Mouse (Mus musculus): Measurements from ENCODE around the gene Efemp2. TPM values are rescaled to one million over a fixed set of nuclear protein-coding genes. Genes with fewer than 3 reads are reported as not detected.

The Efemp2 gene
- polyA plus RNA-seq, 1 experiment from 2014 or later = 41.3 TPM

DNA sequence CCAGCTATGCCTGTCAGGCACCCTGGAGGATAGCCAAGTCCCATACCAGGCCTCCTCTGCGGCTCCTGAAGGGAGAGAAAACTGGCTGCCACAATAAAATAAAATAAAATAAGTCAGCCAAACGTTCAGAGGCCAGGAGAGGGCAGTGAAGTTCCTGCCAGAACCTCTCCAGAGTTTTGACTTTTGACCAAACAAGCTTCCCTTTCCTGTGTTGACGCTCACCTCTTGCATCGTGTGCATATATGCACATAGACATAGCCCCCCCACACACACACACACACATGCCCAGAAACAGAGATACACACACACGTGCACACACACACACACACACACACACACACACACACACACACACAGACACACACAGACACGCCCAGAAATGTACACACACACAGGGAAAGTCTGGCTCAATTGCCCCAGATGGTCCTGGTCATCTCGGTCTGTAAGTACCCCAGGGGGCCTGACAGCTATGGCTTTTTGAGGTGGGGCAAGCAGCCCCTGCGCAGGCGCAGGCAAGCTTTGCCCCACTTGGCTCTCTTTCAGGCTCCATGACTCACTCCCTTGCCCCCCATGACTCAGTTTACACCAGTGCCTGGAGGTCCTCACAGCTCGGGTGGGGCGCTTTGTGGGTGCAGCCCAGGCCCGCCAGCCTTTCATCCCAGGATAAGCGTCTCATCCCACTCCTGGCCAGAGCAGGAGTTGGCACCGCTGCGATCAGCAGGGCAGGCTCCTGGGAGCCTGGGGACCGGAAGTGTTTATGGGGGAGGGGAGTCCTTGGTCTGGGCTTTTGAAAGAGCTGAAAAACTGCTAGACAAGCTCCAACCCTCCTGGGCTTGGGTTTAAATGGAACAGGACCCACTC is 40.5 kb upstream of the Efemp2 start:
- no peak overlapping the region; the same call in 1 of the 2 replicates for H3K27ac ChIP-seq
- H3K4me3 ChIP-seq = peak overlapping the region; percentile 13; the same call in 1 of the 2 replicates

DNA sequence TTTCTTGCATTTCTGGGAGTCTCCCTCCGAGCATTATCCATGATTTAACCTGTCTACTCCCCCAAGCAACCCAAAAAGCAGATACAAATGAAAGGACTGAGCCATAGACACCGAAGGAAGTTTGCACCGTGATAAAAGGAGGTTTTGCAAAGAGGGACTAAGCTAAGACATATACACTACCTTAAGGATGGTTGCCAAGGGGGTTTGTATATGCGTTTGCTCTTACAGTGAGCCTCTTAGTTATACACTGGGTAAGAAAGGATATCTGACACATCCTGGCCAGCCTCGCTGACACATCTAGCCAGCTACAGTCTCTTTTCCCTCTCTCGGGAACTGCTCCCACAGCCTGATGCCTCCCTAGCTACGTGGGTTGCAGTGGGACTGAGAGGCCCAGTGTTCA is 39.8 kb upstream of the Efemp2 start:
- Histone ChIP-seq H3K27ac (no peak overlapping the region), H3K9me3 (no peaks in the 10 kb centered on the region), H3K4me1 (peaks cover 12% of the 10 kb centered on the region), H3K4me2 (peak overlapping the region; percentile 46; the same call in 1 of the 2 replicates), H3K4me3 (no peak overlapping the region), H3K36me3 (replicated peaks) (no peaks in the 10 kb centered on the region), H3K9ac (0 out of 2 replicates have a peak overlapping the region, but pooled peaks have one; percentile 10), H3K27me3 (replicated peaks) (no peaks in the 10 kb centered on the region)
- WGBS = 71% methylated on average over 7 of the region's 7 CpGs
- ATAC-seq (replicated peaks) = no peak

More for the DNA sequence above, 40.5 kb upstream of the Efemp2 start:
- peak overlapping the region; percentile 10; the same call in 1 of the 2 replicates for H3K9ac ChIP-seq
- H3K27me3 ChIP-seq (replicated peaks) = no peaks in the 10 kb centered on the region
- H3K36me3 ChIP-seq (replicated peaks) = no peaks in the 10 kb centered on the region
- no peaks in the 10 kb centered on the region for H3K9me3 ChIP-seq
- WGBS = 13% methylated on average over 16 of the region's 16 CpGs
- H3K4me2 ChIP-seq = peak overlapping the region; percentile 46
- peaks cover 12% of the 10 kb centered on the region for H3K4me1 ChIP-seq
- ATAC-seq (replicated peaks) = no peak

DNA sequence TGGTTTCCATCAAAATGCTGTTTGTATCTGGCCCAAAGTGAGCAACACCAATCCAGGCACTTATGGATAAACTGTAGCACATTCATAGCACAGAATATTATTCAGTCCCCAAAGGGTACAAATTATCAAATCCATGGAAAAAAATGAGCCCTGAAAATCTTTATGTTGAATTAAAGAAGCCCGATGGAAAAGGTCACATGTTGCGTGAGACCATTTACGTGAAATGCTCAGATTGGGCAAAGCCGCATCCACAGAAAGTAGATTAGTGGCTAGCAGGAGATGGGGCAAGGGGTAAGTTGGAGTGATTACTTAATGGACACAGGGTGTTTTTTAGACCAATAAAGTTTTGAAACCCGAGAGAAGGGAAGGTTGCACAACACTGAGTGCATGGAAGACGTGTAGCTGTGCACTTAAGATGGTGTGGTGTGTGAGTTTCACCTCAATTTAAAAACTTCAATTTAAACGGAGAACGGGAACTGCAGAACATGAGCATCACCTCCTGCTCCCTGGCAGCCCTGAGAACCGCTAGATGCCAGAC is 29.3 kb upstream of the Efemp2 start:
- H3K4me3 ChIP-seq = no peak overlapping the region
- 64% methylated on average over 9 of the region's 9 CpGs for WGBS
- no peaks in the 10 kb centered on the region for H3K36me3 ChIP-seq (replicated peaks)
- no peaks in the 10 kb centered on the region for H3K9me3 ChIP-seq
- peaks cover 44% of the 10 kb centered on the region for H3K27me3 ChIP-seq (replicated peaks)
- ATAC-seq (replicated peaks) = no peak
- no peak overlapping the region for H3K4me2 ChIP-seq
- no peak overlapping the region for H3K9ac ChIP-seq
- peaks cover 18% of the 10 kb centered on the region for H3K4me1 ChIP-seq
- H3K27ac ChIP-seq = no peak overlapping the region

DNA sequence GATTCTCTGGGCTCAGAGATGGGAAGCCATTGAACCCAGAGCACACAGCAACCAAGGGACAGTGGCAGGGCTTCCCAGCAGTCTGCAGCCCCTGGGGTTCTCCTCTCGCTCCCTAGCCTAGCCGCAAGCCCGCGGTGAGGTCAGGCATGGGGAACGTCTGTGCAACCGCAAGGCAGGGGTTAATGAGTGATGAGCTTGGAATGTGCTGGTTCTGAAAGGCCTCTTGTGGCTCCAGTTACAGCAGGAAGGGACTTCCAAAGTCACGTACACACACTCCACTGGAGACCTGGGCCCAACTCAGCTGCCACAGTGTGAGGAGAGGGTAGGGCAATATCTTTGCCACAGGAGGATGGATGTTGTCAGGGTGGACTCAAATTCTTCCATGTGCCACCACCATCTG is 28.8 kb upstream of the Efemp2 start:
- Histone ChIP-seq H3K4me3 (no peak overlapping the region), H3K36me3 (replicated peaks) (no peaks in the 10 kb centered on the region), H3K27ac (no peak overlapping the region), H3K4me2 (no peak overlapping the region), H3K27me3 (replicated peaks) (peaks cover 50% of the 10 kb centered on the region), H3K9ac (no peak overlapping the region), H3K4me1 (peaks cover 18% of the 10 kb centered on the region), H3K9me3 (no peaks in the 10 kb centered on the region)
- ATAC-seq (replicated peaks) = no peak
- 48% methylated on average over 7 of the region's 7 CpGs for WGBS

- Histone ChIP-seq H3K27me3 (replicated peaks) (peaks cover 58% of the 10 kb centered on the region), H3K4me1 (peaks cover 18% of the 10 kb centered on the region), H3K36me3 (replicated peaks) (no peaks in the 10 kb centered on the region), H3K27ac (no peak overlapping the region), H3K9me3 (no peaks in the 10 kb centered on the region), H3K4me3 (no peak overlapping the region), H3K4me2 (no peak overlapping the region), H3K9ac (no peak overlapping the region)
- 85% methylated on average over 5 of the region's 5 CpGs for WGBS
- no peak for ATAC-seq (replicated peaks)
Observed at GRCm38 (mm10) chr19:5445747-5446146, 28.0 kb upstream of the Efemp2 start.

DNA sequence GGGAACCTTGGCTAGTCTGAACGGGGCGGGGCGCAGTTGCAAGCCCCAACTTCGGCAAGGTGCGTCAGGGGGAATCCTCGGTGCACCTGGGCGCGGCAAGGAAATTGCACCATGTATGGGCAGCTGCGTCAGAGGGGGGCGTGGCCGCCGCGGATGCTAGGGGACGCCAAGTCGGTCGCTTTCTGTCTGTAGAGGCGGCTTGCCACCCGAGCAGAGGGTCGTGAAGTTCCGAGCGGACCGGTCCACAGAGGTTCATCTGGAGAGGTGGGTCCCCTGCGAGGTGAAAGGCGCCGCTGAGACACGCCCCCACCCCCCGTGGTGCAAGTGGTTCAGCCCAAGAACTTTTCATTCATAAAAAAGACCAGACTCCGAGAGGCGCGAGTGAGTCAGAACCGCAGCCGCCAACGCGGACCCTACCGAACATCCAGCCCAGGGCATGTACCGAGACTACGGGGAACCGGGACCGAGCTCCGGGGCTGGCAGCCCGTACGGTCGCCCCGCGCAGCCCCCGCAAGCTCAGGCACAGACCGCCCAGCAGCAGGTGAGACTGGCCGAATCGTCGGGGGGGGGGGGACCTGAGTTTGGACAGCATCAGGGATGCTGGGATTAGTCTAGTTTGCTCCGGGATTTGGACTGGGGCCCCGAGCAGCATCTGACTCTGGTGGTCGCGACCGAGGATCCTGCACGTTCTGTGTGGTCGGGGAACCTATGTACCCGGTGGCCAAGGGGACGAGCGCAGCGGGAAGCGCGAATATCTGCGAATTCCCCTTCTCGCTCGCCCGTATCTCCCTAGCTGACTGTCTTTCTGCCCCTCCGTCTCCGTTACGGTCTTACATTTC is 26.0 kb upstream of the Efemp2 start, which contains the start of gene Fosl1:
Fosl1 (plus strand) TSS at position 33 of the 839 bp plus-strand sequence.
- Histone ChIP-seq H3K27ac (no peak within 1 kb of the TSS), H3K4me2 (peak within 1 kb of the TSS; percentile 95), H3K9ac (peak within 1 kb of the TSS; percentile 37), H3K36me3 (replicated peaks) (no peaks in the 10 kb centered on the region), H3K27me3 (replicated peaks) (peaks cover 59% of the 10 kb centered on the region), H3K9me3 (no peaks in the 10 kb centered on the region), H3K4me3 (peak within 1 kb of the TSS; percentile 60), H3K4me1 (peaks cover 18% of the 10 kb centered on the region)
- under 1% methylated on average over 70 of the region's 70 CpGs for WGBS
- peak; percentile 76 for ATAC-seq (replicated peaks)

GRCm38 (mm10) chr19:5448354-5449150 is 25.2 kb upstream of the Efemp2 start:
- 7% methylated on average over 36 of the region's 36 CpGs for WGBS
- Histone ChIP-seq H3K36me3 (replicated peaks) (no peaks in the 10 kb centered on the region), H3K9ac (no peak overlapping the region), H3K9me3 (no peaks in the 10 kb centered on the region), H3K4me2 (peak overlapping the region; percentile 95), H3K27me3 (replicated peaks) (peaks cover 59% of the 10 kb centered on the region), H3K4me3 (peak overlapping the region; percentile 60), H3K27ac (no peak overlapping the region), H3K4me1 (peaks cover 18% of the 10 kb centered on the region)
- ATAC-seq (replicated peaks) = no peak; the same call in none of the 2 replicates

DNA sequence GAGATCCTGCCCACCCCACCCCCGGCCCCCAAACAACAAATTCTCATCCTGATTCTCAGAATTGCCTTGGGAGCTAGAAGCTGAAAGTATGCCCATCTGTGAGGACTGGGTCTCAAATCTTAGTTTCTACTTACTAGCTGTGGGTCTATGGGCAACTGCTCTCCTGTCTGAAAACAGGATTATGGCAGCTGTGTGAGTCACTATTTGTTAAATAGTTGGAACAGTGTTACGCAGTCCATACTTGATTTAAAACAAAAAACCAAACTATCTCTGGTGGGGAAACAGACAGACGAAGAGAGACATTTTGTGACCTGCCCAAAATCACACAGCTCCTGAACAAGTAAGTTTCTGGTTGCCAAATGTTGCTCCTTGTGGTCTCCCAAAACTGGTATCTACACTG is 24.1 kb upstream of the Efemp2 start:
- ATAC-seq (replicated peaks) = no peak
- Histone ChIP-seq H3K27ac (no peak overlapping the region), H3K4me2 (no peak overlapping the region), H3K4me3 (no peak overlapping the region), H3K36me3 (replicated peaks) (no peaks in the 10 kb centered on the region), H3K9ac (no peak overlapping the region), H3K4me1 (peaks cover 18% of the 10 kb centered on the region), H3K9me3 (no peaks in the 10 kb centered on the region), H3K27me3 (replicated peaks) (peaks cover 55% of the 10 kb centered on the region)
- 88% methylated on average over 3 of the region's 3 CpGs for WGBS

GRCm38 (mm10) chr19:5451766-5452165 is 22.0 kb upstream of the Efemp2 start:
- no peak overlapping the region for H3K9ac ChIP-seq
- peaks cover 37% of the 10 kb centered on the region for H3K4me1 ChIP-seq
- H3K27ac ChIP-seq = no peak overlapping the region
- H3K4me2 ChIP-seq = no peak overlapping the region
- no peak overlapping the region for H3K4me3 ChIP-seq
- H3K9me3 ChIP-seq = no peaks in the 10 kb centered on the region
- 79% methylated on average over 6 of the region's 6 CpGs for WGBS
- H3K27me3 ChIP-seq (replicated peaks) = peaks cover 42% of the 10 kb centered on the region
- ATAC-seq (replicated peaks) = no peak
- no peaks in the 10 kb centered on the region for H3K36me3 ChIP-seq (replicated peaks)

DNA sequence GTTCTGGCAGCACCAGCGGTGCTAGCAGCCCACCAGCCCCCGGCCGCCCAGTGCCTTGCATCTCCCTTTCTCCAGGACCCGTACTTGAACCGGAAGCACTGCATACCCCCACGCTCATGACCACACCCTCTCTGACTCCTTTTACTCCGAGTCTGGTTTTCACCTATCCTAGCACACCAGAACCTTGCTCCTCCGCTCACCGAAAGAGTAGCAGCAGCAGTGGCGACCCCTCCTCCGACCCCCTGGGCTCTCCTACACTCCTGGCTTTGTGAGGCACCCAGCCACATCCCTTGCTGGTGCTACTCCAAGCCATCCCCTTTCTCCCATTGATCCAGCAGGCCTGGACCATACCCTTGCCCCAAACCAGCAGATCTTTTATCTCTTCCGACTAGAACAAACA is 18.7 kb upstream of the Efemp2 start:
- H3K27ac ChIP-seq = no peak overlapping the region
- H3K4me3 ChIP-seq = peak overlapping the region; percentile 72; the same call in 1 of the 2 replicates
- 84% methylated on average over 12 of the region's 12 CpGs for WGBS

DNA sequence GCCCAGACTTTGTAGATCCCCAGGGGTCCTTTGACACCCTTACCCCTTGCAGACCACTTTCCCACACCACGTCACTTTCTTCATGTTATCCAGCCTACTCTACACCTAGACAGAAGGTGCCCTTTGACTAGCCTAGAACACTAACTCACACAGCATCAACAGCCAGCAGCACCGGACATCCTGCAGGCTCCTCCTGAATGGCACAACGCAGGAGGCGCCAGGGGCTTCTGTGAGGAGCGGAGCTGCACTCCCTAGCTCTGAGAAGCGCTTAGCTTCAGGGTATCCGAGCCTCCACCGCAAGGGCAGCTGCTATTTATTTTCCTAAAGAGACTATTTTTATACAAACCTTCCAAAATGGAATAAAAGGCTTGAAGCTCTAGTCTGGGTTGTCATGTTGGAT is 18.2 kb upstream of the Efemp2 start:
- Histone ChIP-seq H3K9ac (peak overlapping the region; percentile 27; the same call in 1 of the 2 replicates), H3K4me1 (peaks cover 32% of the 10 kb centered on the region), H3K36me3 (replicated peaks) (no peaks in the 10 kb centered on the region), H3K27ac (peak overlapping the region; percentile 94; the same call in 1 of the 2 replicates), H3K4me2 (peak overlapping the region; percentile 85), H3K9me3 (no peaks in the 10 kb centered on the region), H3K4me3 (peak overlapping the region; percentile 72), H3K27me3 (replicated peaks) (peaks cover 11% of the 10 kb centered on the region)
- no peak for ATAC-seq (replicated peaks)
- 58% methylated on average over 8 of the region's 8 CpGs for WGBS

More for the DNA sequence above, 18.7 kb upstream of the Efemp2 start:
- ATAC-seq (replicated peaks) = no peak
- Histone ChIP-seq H3K4me1 (peaks cover 31% of the 10 kb centered on the region), H3K36me3 (replicated peaks) (no peaks in the 10 kb centered on the region), H3K4me2 (peak overlapping the region; percentile 85), H3K27me3 (replicated peaks) (peaks cover 17% of the 10 kb centered on the region), H3K9me3 (no peaks in the 10 kb centered on the region), H3K9ac (peak overlapping the region; percentile 27; the same call in 1 of the 2 replicates)

Measured in midbrain, embryonic 15.5 days (tissue).